Mouse (Mus musculus): ENCODE data around the gene Clec5a. TPM values are rescaled to one million over a fixed set of nuclear protein-coding genes. Genes with fewer than 3 reads are reported as not detected.

Gene Clec5a
- polyA plus RNA-seq (2014; fragmentation: Illumina TruSeq; extraction: RNeasy Lipid Tissue Mini Kit (QIAGEN cat#74804); ENCODE audit: low read depth, low replicate concordance) = 1.6 TPM

DNA sequence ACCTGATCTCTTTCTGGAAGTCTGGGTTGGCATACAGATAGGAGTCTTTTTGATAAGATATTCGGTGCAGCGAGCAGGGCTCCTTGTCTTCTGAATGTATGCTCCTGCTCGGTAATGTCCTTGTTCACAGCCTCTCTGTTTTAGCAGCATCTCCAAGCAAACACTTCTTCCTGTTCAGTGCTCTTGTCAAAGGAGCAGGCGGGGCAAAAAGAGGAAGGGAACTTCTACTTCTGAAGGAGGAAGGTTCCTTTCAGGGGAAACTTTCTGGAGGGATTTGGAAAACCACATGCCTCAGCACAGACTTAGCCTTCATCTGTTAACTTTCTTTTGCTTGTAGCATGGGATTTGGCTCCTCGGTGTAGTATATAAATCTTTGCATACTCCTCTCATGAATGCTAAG is at the start of gene Clec5a:
Clec5a (minus strand) TSS at position 177 of the 400 bp plus-strand sequence.

DNA sequence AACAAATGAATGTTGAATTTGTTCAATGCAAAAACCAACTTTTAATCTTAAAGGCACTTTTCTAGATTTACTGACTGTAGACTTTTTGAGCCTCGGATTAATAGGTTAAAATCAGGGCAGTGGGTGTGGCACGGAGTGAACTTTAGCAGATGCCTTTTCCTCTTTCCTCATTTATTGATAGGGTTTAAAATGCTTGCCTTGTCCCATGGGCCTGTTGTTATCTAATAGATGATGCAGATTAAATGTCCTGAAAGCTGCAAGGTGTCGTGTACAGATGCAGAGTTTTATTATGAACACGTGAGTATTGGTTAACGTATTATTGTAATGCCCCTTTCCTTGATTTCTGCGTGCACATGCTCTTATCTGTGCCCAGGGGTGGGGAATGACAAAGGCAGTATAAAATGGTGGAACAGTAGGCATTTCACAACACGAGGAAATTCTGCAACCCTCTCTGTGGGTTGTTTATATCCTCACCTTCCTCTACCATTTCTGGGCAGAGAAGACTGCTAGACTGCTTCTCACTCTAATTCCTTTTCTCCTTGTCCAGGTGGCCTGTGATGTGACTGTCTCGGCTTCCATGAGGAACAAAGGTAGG is 42.9 kb upstream of the Clec5a start, which contains the start of gene Mgam:
Mgam (plus strand) TSS at position 426 of the 595 bp plus-strand sequence.

DNA sequence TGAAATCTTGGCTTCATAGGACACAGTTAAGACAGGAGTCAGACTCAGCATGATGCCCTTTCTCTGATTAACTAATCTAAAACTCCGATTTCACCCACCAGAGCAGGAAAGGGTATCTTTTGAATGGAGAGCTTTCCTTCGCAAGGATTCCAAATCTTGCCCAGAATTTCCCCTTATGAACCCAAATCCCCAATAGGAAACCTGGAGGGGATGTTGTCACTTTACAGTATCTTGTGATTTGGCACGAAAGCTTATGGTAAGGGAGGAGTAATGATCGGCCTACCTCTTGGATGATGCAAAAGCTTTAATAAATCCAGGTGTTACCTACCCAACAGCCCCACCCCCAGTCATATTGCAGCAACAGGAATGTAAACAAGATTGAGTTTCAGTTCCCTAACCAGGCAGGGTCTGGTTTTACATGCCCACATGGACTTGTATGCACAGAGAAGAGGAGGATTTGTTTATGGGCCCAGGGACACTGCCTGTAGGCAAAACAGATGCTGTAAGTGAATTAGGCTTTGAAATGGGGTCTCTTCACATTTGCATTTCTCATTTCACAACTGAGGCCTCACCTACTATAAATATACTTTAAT is 27.7 kb upstream of the Clec5a start, which contains the start of gene Tas2r138:
Tas2r138 (minus strand) TSS at position 51 of the 593 bp plus-strand sequence.

DNA sequence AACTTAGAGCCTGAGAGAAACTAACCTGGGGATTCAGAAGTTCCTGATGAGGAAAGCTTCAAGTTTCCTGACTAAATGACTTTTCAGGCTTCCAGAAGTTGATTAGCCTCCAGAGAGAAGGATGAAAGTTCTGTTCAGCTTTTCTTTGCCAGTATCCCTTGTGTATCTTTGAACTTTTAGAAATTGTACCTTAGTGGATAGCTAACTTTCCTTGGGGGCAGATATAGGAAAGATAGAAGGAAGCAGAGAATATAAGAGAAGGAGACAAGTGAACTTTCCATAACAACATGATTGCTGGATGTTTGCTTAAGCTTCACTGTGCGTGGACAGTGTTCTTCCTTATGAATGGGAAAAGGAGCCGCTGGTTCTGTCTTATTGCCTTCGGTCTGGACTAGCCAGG is 16.4 kb downstream of the Clec5a start, which contains the start of gene Olfr460:
Olfr460 (plus strand) TSS at position 301 of the 400 bp plus-strand sequence.

DNA sequence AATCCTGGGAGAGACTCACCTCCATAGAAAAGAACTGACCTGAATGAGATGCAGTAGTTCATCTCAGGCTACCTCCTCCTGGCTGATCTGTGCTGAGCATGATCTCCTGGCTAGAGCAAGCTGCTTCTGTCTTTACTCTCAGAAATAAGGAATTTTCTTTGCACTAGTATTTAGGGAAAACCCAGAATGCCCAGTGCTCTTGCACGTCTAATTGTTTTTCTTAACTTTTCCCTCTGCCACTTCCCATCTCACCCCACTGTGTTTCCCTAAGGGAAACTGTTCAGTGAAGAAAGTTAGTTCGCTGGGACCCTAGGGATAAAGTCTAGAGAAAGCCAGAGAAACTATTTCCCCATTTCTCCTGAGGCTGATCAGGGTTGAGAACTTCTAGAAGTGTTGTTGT is 30.7 kb downstream of the Clec5a start, which contains the start of gene Olfr461:
Olfr461 (minus strand) TSS at position 101 of the 400 bp plus-strand sequence.

Other genes with a start within 250 kb of the Clec5a start
- 11.1 TPM for gene E330009J07Rik, start 149.7 kb downstream of the Clec5a start, polyA plus RNA-seq (2014; fragmentation: Illumina TruSeq; extraction: RNeasy Lipid Tissue Mini Kit (QIAGEN cat#74804); ENCODE audit: low read depth, low replicate concordance)
- 2.7 TPM for gene Wee2, start 146.7 kb downstream of the Clec5a start, polyA plus RNA-seq (2014; fragmentation: Illumina TruSeq; extraction: RNeasy Lipid Tissue Mini Kit (QIAGEN cat#74804); ENCODE audit: low read depth, low replicate concordance)
- 61.6 TPM for gene Ssbp1, start 114.5 kb downstream of the Clec5a start, polyA plus RNA-seq (2014; fragmentation: Illumina TruSeq; extraction: RNeasy Lipid Tissue Mini Kit (QIAGEN cat#74804); ENCODE audit: low read depth, low replicate concordance)
- not detected for gene Tas2r137, start 94.6 kb downstream of the Clec5a start, polyA plus RNA-seq (2014; fragmentation: Illumina TruSeq; extraction: RNeasy Lipid Tissue Mini Kit (QIAGEN cat#74804); ENCODE audit: low read depth, low replicate concordance)
- not detected for gene Tas2r108, start 92.3 kb downstream of the Clec5a start, polyA plus RNA-seq (2014; fragmentation: Illumina TruSeq; extraction: RNeasy Lipid Tissue Mini Kit (QIAGEN cat#74804); ENCODE audit: low read depth, low replicate concordance)
- gene Prss37, start 66.3 kb downstream of the Clec5a start, polyA plus RNA-seq (2014; fragmentation: Illumina TruSeq; extraction: RNeasy Lipid Tissue Mini Kit (QIAGEN cat#74804); ENCODE audit: low read depth, low replicate concordance) = 3.7 TPM
- gene Olfr461, start 30.8 kb downstream of the Clec5a start, polyA plus RNA-seq (2014; fragmentation: Illumina TruSeq; extraction: RNeasy Lipid Tissue Mini Kit (QIAGEN cat#74804); ENCODE audit: low read depth, low replicate concordance) = not detected
- gene Olfr460, start 16.3 kb downstream of the Clec5a start, polyA plus RNA-seq (2014; fragmentation: Illumina TruSeq; extraction: RNeasy Lipid Tissue Mini Kit (QIAGEN cat#74804); ENCODE audit: low read depth, low replicate concordance) = not detected
- not detected for gene Tas2r138, start 27.5 kb upstream of the Clec5a start, polyA plus RNA-seq (2014; fragmentation: Illumina TruSeq; extraction: RNeasy Lipid Tissue Mini Kit (QIAGEN cat#74804); ENCODE audit: low read depth, low replicate concordance)
- gene Mgam, start 43.0 kb upstream of the Clec5a start, polyA plus RNA-seq (2014; fragmentation: Illumina TruSeq; extraction: RNeasy Lipid Tissue Mini Kit (QIAGEN cat#74804); ENCODE audit: low read depth, low replicate concordance) = 2.4 TPM